Mouse (Mus musculus): ENCODE results near the gene Anks4b. TPM values are rescaled to one million over a fixed set of nuclear protein-coding genes. Genes with fewer than 3 reads are reported as not detected.

The Anks4b gene
- total and polyA plus RNA-seq, 3 experiments, result not detected

DNA sequence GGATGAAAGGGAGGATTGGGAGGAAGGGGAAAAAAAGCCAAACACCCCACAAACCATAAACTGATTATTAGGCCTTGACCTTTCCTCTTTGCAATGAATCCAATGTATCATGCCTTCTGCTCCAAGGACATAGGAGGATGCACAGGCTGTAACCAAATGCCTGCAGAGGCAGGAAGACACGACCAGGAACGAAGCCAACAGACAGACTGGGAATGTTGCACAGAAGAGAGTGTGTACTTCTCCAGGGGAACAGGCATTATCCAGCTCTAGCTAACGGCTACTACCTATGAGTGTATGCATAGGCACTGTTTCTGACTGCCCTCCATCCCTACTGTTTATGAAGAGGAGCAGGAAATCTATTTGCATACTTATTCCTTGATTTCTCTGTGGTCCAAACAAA is 18.5 kb downstream of the Anks4b start:
- Histone ChIP-seq H3K79me2 (ENCODE audit: control insufficient read depth, insufficient read depth, low read length, poor library complexity) (no peaks in the 10 kb centered on the region), H3K27me3 (ENCODE audit: control insufficient read depth in 1 of 2, insufficient read depth in 2 of 2, low read length in 2 of 2) (no peaks in the 10 kb centered on the region), H3K9ac (ENCODE audit: control insufficient read depth, low read depth, low read length, poor library complexity, severe bottlenecking) (no peak overlapping the region), H3K36me3 (ENCODE audit: control insufficient read depth in 1 of 2, insufficient read depth in 2 of 2, low read length in 2 of 2) (no peaks in the 10 kb centered on the region), H3K4me3 (ENCODE audit: control insufficient read depth in 1 of 2, insufficient read depth in 1 of 2, low read depth in 2 of 2, low read length in 2 of 2) (no peak overlapping the region), H3K27ac (ENCODE audit: control insufficient read depth, low read depth, low read length) (no peak overlapping the region), H3K4me1 (ENCODE audit: control insufficient read depth in 1 of 2, insufficient read depth in 2 of 2, low read length in 2 of 2) (no peaks in the 10 kb centered on the region), H3K9me3 (replicated peaks; ENCODE audit: insufficient read depth, low read length) (no peaks in the 10 kb centered on the region)
- DNase-seq (ENCODE audit: low read depth, low spot score), result no peak
- TF ChIP-seq BHLHE40 (IDR thresholded peaks at IDR 0.05; ENCODE audit: borderline replicate concordance, low read depth, low read length) (no peak), ZC3H11A (IDR thresholded peaks at IDR 0.05; ENCODE audit: low read depth, low read length) (no peak), ZNF384 (IDR thresholded peaks at IDR 0.05; ENCODE audit: low read depth, low read length) (no peak), UBTF (IDR thresholded peaks at IDR 0.05; ENCODE audit: borderline replicate concordance, insufficient read depth, low read depth, low read length) (no peak), JUND (IDR thresholded peaks at IDR 0.05; ENCODE audit: low read depth, low read length) (no peak), ELF1 (IDR thresholded peaks at IDR 0.05; ENCODE audit: low read depth, low read length) (no peak), EP300 (IDR thresholded peaks at IDR 0.05; ENCODE audit: low read depth in 1 of 2, low read length in 2 of 2) (no peak), POLR2AphosphoS5 (IDR thresholded peaks at IDR 0.05; ENCODE audit: borderline replicate concordance, low read depth, low read length) (no peak), GATA1 (IDR thresholded peaks at IDR 0.05; ENCODE audit: low read depth, low read length) (no peak), RCOR1 (IDR thresholded peaks at IDR 0.05; ENCODE audit: low read depth, low read length) (no peak), MAX (IDR thresholded peaks at IDR 0.05; ENCODE audit: low read length) (no peak), SIN3A (IDR thresholded peaks at IDR 0.05; ENCODE audit: low read length) (no peak), TCF12 (IDR thresholded peaks at IDR 0.05; ENCODE audit: low read depth, low read length) (no peak), HCFC1 (IDR thresholded peaks at IDR 0.05; ENCODE audit: low read depth, low read length) (no peak)

- Histone ChIP-seq H3K36me3 (ENCODE audit: control insufficient read depth in 1 of 2, insufficient read depth in 2 of 2, low read length in 2 of 2) (no peaks in the 10 kb centered on the region), H3K4me3 (ENCODE audit: control insufficient read depth in 1 of 2, insufficient read depth in 1 of 2, low read depth in 2 of 2, low read length in 2 of 2) (no peak overlapping the region), H3K4me1 (ENCODE audit: control insufficient read depth in 1 of 2, insufficient read depth in 2 of 2, low read length in 2 of 2) (no peaks in the 10 kb centered on the region), H3K9me3 (replicated peaks; ENCODE audit: insufficient read depth, low read length) (no peaks in the 10 kb centered on the region), H3K9ac (ENCODE audit: control insufficient read depth, low read depth, low read length, poor library complexity, severe bottlenecking) (no peak overlapping the region), H3K27ac (ENCODE audit: control insufficient read depth, low read depth, low read length) (no peak overlapping the region), H3K79me2 (ENCODE audit: control insufficient read depth, insufficient read depth, low read length, poor library complexity) (no peaks in the 10 kb centered on the region), H3K27me3 (ENCODE audit: control insufficient read depth in 1 of 2, insufficient read depth in 2 of 2, low read length in 2 of 2) (no peaks in the 10 kb centered on the region)
- TF ChIP-seq TAL1 (IDR thresholded peaks at IDR 0.05; ENCODE audit: low read length), result no peak
- TF ChIP-seq POLR2AphosphoS2 (IDR thresholded peaks at IDR 0.05; ENCODE audit: low read length), result no peak
- TF ChIP-seq MEF2A (IDR thresholded peaks at IDR 0.05; ENCODE audit: extremely low read depth, insufficient replicate concordance, low read depth, low read length, poor library complexity, severe bottlenecking), result no peak
- TF ChIP-seq MYB (IDR thresholded peaks at IDR 0.05; ENCODE audit: low read depth, low read length), result no peak
- TF ChIP-seq GABPA (IDR thresholded peaks at IDR 0.05; ENCODE audit: low read depth, low read length), result no peak
- TF ChIP-seq ZMIZ1 (IDR thresholded peaks at IDR 0.05; ENCODE audit: low read depth, low read length), result no peak
- no peak for TF ChIP-seq RAD21 (IDR thresholded peaks at IDR 0.05; ENCODE audit: low read depth, low read length)
- no peak for TF ChIP-seq HCFC1 (IDR thresholded peaks at IDR 0.05; ENCODE audit: low read depth, low read length)
- no peak for TF ChIP-seq MAX (IDR thresholded peaks at IDR 0.05; ENCODE audit: low read length)
- no peak for TF ChIP-seq CTCF (IDR thresholded peaks at IDR 0.05 in 2 of 3, conservative IDR thresholded peaks at IDR 0.05 in 1 of 3; ENCODE audit: control insufficient read depth in 1 of 3, insufficient read depth in 1 of 3, low read depth in 2 of 3, low read length in 3 of 3, poor library complexity in 1 of 3, severe bottlenecking in 1 of 3)
- no peak for TF ChIP-seq BHLHE40 (IDR thresholded peaks at IDR 0.05; ENCODE audit: borderline replicate concordance, low read depth, low read length)
- TF ChIP-seq MYC (IDR thresholded peaks at IDR 0.05; ENCODE audit: low read depth, low read length), result no peak
- no peak for TF ChIP-seq NRF1 (IDR thresholded peaks at IDR 0.05; ENCODE audit: insufficient read depth, low read depth, low read length, poor library complexity, severe bottlenecking)
- TF ChIP-seq CHD1 (IDR thresholded peaks at IDR 0.05; ENCODE audit: low read depth, low read length), result no peak
- no peak for TF ChIP-seq SMC3 (IDR thresholded peaks at IDR 0.05; ENCODE audit: low read depth, low read length)
- no peak for TF ChIP-seq KAT2A (conservative IDR thresholded peaks at IDR 0.05; ENCODE audit: low read depth, low read length)
- no peak for TF ChIP-seq EP300 (IDR thresholded peaks at IDR 0.05; ENCODE audit: low read depth in 1 of 2, low read length in 2 of 2)
- TF ChIP-seq SIN3A (IDR thresholded peaks at IDR 0.05; ENCODE audit: low read length), result no peak
- no peak for TF ChIP-seq MAZ (IDR thresholded peaks at IDR 0.05; ENCODE audit: low read depth, low read length)
- no peak for DNase-seq (ENCODE audit: low read depth, low spot score)
Observed at GRCm38 (mm10) chr7:120192816-120193215, 19.2 kb downstream of the Anks4b start.

Measured in MEL (cell line).